Mouse (Mus musculus): ENCODE measurements around the gene Hmgxb4. TPM values are rescaled to one million over a fixed set of nuclear protein-coding genes. Genes with fewer than 3 reads are reported as not detected.
A peak's percentile ranks its signal among the peaks of the same experiment; 100 is the strongest.

Hmgxb4 gene
- polyA plus RNA-seq, 1 experiment from 2014 or later: 54.6 TPM

GRCm38 (mm10) chr8:75016422-75016821 lies 23.3 kb downstream of the Hmgxb4 start:
- Histone ChIP-seq H3K27me3 (ENCODE audit: insufficient read depth, low read length) (no peaks in the 10 kb centered on the region), H3K4me2 (no peak overlapping the region), H3K4me3 (ENCODE audit: low read depth, low read length) (no peak overlapping the region), H3K27ac (ENCODE audit: low read depth) (no peak overlapping the region), H3K36me3 (ENCODE audit: insufficient read depth) (peaks cover 39% of the 10 kb centered on the region), H3K9ac (no peak overlapping the region), H3K9me3 (ENCODE audit: low read depth, low read length) (no peaks in the 10 kb centered on the region), H3K4me1 (ENCODE audit: insufficient read depth) (0 out of 2 replicates have a peak, but pooled peaks cover 4% of the 10 kb centered on the region)
- WGBS: 61% methylated on average over 1 of the region's 1 CpGs
- ATAC-seq (ENCODE audit: insufficient read depth) (no peak), DNase-seq (no peak)
- no peak for TF ChIP-seq CTCF (IDR thresholded peaks at IDR 0.05; ENCODE audit: low read depth)

GRCm38 (mm10) chr8:75018274-75018972 lies 25.3 kb downstream of the Hmgxb4 start:
- no peak for TF ChIP-seq CTCF (IDR thresholded peaks at IDR 0.05; ENCODE audit: low read depth)
- no peak overlapping the region for H3K4me3 ChIP-seq (ENCODE audit: low read depth, low read length)
- ATAC-seq (ENCODE audit: insufficient read depth) (peak; percentile 63), DNase-seq (peak; percentile 17)
- H3K27me3 ChIP-seq (ENCODE audit: insufficient read depth, low read length): no peaks in the 10 kb centered on the region
- H3K4me1 ChIP-seq (ENCODE audit: insufficient read depth): 0 out of 2 replicates have a peak, but pooled peaks cover 4% of the 10 kb centered on the region
- H3K4me2 ChIP-seq: no peak overlapping the region
- WGBS: 24% methylated on average over 5 of the region's 5 CpGs
- peaks cover 55% of the 10 kb centered on the region for H3K36me3 ChIP-seq (ENCODE audit: insufficient read depth)
- H3K9me3 ChIP-seq (ENCODE audit: low read depth, low read length): no peaks in the 10 kb centered on the region
- H3K9ac ChIP-seq: no peak overlapping the region
- no peak overlapping the region for H3K27ac ChIP-seq (ENCODE audit: low read depth)

- no peaks in the 10 kb centered on the region for H3K4me1 ChIP-seq (ENCODE audit: insufficient read depth)
- H3K9me3 ChIP-seq (ENCODE audit: low read depth, low read length): no peaks in the 10 kb centered on the region
- H3K27me3 ChIP-seq (ENCODE audit: insufficient read depth, low read length): no peaks in the 10 kb centered on the region
- no peak overlapping the region for H3K9ac ChIP-seq
- no peak overlapping the region for H3K4me2 ChIP-seq
- 89% methylated on average over 3 of the region's 3 CpGs for WGBS
- no peak for ATAC-seq (ENCODE audit: insufficient read depth)
- peak; percentile 13 for DNase-seq
- no peak overlapping the region for H3K27ac ChIP-seq (ENCODE audit: low read depth)
- H3K4me3 ChIP-seq (ENCODE audit: low read depth, low read length): no peak overlapping the region
- TF ChIP-seq CTCF (IDR thresholded peaks at IDR 0.05; ENCODE audit: low read depth): peak; percentile 44
- peaks cover 76% of the 10 kb centered on the region for H3K36me3 ChIP-seq (ENCODE audit: insufficient read depth)
Observed at GRCm38 (mm10) chr8:75023660-75024316, 30.6 kb downstream of the Hmgxb4 start.

- H3K36me3 ChIP-seq (ENCODE audit: insufficient read depth): peaks cover 85% of the 10 kb centered on the region
- ATAC-seq (ENCODE audit: insufficient read depth) (no peak), DNase-seq (no peak)
- H3K27me3 ChIP-seq (ENCODE audit: insufficient read depth, low read length): no peaks in the 10 kb centered on the region
- whole genome bisulfite sequencing: 93% methylated on average over 4 of the region's 4 CpGs
- no peaks in the 10 kb centered on the region for H3K9me3 ChIP-seq (ENCODE audit: low read depth, low read length)
- no peak overlapping the region for H3K4me2 ChIP-seq
- TF ChIP-seq CTCF (IDR thresholded peaks at IDR 0.05; ENCODE audit: low read depth): no peak
- H3K27ac ChIP-seq (ENCODE audit: low read depth): no peak overlapping the region
- H3K4me3 ChIP-seq (ENCODE audit: low read depth, low read length): no peak overlapping the region
- H3K4me1 ChIP-seq (ENCODE audit: insufficient read depth): no peaks in the 10 kb centered on the region
- H3K9ac ChIP-seq: no peak overlapping the region
Observed at GRCm38 (mm10) chr8:75025809-75026208, 32.7 kb downstream of the Hmgxb4 start.

- DNase-seq (no peak), ATAC-seq (ENCODE audit: insufficient read depth) (no peak)
- Histone ChIP-seq H3K9me3 (ENCODE audit: low read depth, low read length) (no peaks in the 10 kb centered on the region), H3K4me1 (ENCODE audit: insufficient read depth) (no peaks in the 10 kb centered on the region), H3K36me3 (ENCODE audit: insufficient read depth) (peaks cover 53% of the 10 kb centered on the region), H3K27me3 (ENCODE audit: insufficient read depth, low read length) (no peaks in the 10 kb centered on the region), H3K9ac (no peak overlapping the region), H3K4me3 (ENCODE audit: low read depth, low read length) (no peak overlapping the region), H3K4me2 (no peak overlapping the region), H3K27ac (ENCODE audit: low read depth) (no peak overlapping the region)
- WGBS: 94% methylated on average over 3 of the region's 3 CpGs
- peak; percentile 17; the same call in 1 of the 2 replicates for TF ChIP-seq CTCF (IDR thresholded peaks at IDR 0.05; ENCODE audit: low read depth)
Observed at GRCm38 (mm10) chr8:75030453-75031024, 37.4 kb downstream of the Hmgxb4 start.

GRCm38 (mm10) chr8:75032961-75033360 lies 39.8 kb downstream of the Hmgxb4 start:
- peaks cover 38% of the 10 kb centered on the region for H3K36me3 ChIP-seq (ENCODE audit: insufficient read depth)
- 0 out of 2 replicates have a peak overlapping the region, but pooled peaks have one; percentile 42 for H3K27ac ChIP-seq (ENCODE audit: low read depth)
- H3K4me1 ChIP-seq (ENCODE audit: insufficient read depth): no peaks in the 10 kb centered on the region
- H3K4me3 ChIP-seq (ENCODE audit: low read depth, low read length): peak overlapping the region; percentile 54
- TF ChIP-seq CTCF (IDR thresholded peaks at IDR 0.05; ENCODE audit: low read depth): no peak
- H3K27me3 ChIP-seq (ENCODE audit: insufficient read depth, low read length): no peaks in the 10 kb centered on the region
- peak overlapping the region; percentile 58 for H3K4me2 ChIP-seq
- DNase-seq (no peak), ATAC-seq (ENCODE audit: insufficient read depth) (no peak)
- WGBS: 55% methylated on average over 5 of the region's 5 CpGs
- no peaks in the 10 kb centered on the region for H3K9me3 ChIP-seq (ENCODE audit: low read depth, low read length)
- peak overlapping the region; percentile 16; the same call in 1 of the 2 replicates for H3K9ac ChIP-seq
